Mouse (Mus musculus): Measurements from ENCODE around the gene Btg3. TPM values are rescaled to one million over a fixed set of nuclear protein-coding genes. Genes with fewer than 3 reads are reported as not detected.
A peak's percentile ranks its signal among the peaks of the same experiment; 100 is the strongest.

Gene Btg3
- total RNA-seq, 2 experiments from 2014 or later = 11.0 to 11.8 TPM

DNA sequence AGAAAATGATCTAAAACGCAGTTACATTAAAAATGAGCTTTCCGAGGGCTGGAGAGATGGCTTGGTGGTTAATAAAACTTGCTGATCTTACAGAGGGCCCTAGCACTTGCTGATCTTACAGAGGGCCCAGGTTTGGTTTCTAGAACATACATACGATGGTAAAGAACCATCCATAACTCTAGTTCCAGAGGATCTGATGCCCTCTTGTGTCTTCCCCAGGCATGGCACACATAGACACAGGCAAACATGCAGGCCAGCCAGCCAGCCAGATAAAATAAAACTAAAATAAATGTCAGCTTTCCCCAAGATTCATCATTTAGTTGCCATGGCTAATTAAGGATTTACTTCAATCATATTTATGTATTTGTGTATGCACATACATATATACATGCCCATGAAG, 19.2 kb downstream of the Btg3 start:
- intact Hi-C loops (cut with DNase I) = no loop called here

DNA sequence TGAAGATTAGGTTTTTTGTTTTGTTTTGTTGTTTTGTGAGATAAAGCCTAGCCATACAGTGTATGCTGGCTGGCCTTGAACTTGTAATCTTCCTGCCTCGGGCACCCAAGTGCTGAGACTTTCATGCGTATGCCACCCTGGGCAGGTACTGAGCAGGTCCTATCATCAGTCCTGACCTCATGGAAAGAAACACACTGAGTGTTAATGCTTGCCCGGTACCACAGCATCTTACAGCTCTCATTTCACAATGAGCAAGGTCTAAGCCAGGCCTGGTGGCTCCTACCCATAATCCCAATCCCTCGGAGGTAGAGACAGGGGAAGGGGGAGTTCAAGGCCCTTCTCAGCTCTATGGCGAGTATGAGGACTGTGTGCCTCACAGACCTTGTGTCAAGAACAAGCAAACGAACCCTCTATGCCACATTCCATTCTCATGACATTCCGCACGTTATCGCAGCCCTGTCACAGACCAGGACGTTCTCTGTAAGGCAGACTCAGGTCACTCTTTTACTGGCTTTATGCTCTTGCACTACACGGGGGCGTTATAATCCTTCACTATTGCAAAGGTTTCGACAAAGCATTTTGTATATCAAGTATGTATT, 29.6 kb downstream of the Btg3 start:
- no peak for DNase-seq
- intact Hi-C loops (cut with DNase I) = no loop called here

More for the DNA sequence above, 19.2 kb downstream of the Btg3 start:
- DNase-seq = no peak

- DNase-seq = no peak
- intact Hi-C loops (cut with DNase I) = loop anchor here (1.0 kb wide), 1 partner anchor 149 kb away; no protein-coding TSS in a partner anchor
Observed at GRCm38 (mm10) chr16:78346662-78347327, 30.2 kb downstream of the Btg3 start.

DNA sequence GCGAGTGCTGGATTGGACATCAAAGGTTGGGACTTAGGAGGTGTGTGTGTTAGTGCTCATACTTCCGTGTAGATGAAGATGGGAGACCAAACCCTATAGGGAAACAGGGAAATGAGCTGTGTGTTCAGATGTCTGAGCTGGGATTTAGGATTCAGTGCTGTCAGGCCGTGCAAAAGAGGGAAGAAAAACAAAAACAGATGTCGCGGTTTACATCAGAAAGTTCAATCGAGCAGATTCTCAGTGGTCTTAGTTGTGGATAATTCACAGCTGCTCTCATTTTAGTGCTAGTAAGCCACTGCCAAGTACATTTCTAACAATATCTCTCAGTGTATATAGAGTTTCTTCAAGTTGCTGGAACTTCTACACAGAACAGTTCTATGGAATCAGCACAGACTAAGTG, 33.2 kb downstream of the Btg3 start:
- no peak for DNase-seq
- intact Hi-C loops (cut with DNase I) = no loop called here

DNA sequence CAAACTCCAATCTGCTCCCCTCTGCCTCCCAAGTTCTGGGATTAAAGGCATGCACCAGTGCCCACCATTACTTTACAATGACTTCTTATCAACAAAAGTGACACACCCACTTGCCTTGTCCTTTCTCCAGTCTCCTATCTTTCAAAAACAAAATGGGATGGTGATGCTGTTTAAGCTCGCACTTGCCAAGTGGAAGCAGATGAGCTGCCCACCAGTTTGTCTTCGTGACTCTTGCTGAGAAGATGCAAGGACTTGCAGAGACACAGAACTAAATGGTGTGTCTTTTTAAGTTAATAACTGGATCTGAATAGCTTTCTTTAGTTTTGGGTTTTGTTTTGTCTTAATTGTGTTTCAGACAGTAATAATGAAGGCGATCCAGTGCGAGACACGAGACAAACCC, 34.2 kb downstream of the Btg3 start:
- no peak for DNase-seq
- intact Hi-C loops (cut with DNase I) = no loop called here

DNA sequence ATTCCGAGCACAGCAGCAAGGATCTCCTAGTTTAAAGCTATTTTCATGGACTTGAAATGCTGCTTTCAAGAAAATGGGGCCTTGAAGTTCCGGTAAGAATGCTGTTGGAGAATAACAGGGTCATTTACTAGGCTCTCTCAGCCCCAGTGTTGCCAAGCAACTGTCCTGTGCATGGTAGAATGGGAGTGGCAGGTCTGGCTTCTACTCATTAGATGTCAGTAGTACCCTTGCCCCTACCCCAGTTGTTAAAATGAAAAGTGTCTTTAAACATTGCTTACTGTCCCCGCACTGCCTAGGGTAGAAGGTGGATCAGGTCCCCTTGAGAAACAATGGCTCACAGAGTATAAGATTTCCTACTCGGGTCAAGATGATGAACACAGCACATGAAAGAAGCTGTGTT, 35.6 kb downstream of the Btg3 start:
- intact Hi-C loops (cut with DNase I) = no loop called here

DNA sequence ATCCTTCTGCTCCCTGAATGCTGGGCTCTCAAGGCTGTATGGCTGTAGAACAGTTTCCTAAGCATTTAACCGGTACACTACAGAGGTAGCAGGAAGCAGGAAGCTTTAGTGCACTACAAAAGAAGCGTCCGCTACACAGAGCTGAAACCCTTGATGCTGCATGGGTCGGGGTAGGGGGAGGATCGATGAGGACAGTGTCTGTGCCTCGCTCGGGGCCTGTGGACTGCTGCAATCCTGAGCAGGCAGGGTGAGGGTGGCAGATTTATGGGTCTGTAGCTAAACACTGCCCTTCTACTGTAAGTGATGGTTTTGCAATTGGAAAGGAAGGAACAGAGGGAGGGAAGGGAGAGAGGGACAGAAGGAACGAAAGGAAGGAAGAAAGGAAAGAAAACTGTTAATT, 39.8 kb downstream of the Btg3 start:
- intact Hi-C loops (cut with DNase I) = no loop called here
- no peak for DNase-seq

More for the DNA sequence above, 35.6 kb downstream of the Btg3 start:
- no peak for DNase-seq

GRCm38 (mm10) chr16:78327999-78328398, 49.0 kb downstream of the Btg3 start:
- intact Hi-C loops (cut with DNase I) = no loop called here
- no peak for DNase-seq

- intact Hi-C loops (cut with DNase I) = no loop called here
- DNase-seq = no peak
Observed at GRCm38 (mm10) chr16:78327562-78327961, 49.4 kb downstream of the Btg3 start.

GRCm38 (mm10) chr16:78325972-78326848, 50.8 kb downstream of the Btg3 start:
- intact Hi-C loops (cut with DNase I) = no loop called here

DNA sequence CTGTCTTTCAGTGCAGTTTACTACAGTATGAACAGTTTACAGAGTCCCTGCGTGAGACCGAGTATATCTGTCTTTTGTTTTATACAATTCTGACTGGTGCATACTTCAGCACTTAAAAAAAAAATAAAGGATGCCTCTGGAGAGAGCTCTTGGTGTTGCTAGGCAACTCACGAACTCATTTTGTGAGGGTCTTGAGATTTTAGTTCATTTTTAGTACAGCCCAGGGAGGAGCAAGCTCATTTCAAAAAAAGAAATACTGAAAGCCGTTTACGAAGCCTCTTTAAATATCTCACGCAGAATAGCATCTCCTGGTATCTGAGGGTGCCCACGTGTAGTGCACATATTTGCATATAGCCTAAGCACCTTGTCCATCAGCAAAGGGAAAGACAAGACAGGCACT, 54.9 kb downstream of the Btg3 start:
- intact Hi-C loops (cut with DNase I) = no loop called here
- no peak for DNase-seq

More at GRCm38 (mm10) chr16:78325972-78326848, 50.8 kb downstream of the Btg3 start:
- DNase-seq = no peak

DNA sequence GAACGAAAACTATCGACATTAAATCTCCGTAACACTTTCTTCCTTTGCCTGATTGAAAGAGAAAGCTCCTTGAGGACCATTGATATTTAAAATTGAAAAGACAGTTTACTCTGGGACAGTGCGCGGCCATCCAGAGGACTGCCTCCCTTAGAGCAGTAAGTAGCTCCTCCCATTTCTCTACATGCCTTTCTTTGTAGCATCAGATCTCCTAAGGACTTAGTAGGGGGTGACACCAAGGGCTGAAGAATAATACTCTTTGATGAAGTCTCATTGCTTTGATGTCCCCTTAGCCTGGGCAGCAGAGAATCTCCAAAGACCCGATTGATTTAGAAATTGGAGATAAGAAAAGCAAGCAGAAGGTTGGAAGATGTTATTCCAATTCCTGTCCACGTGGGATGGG, 55.4 kb downstream of the Btg3 start:
- DNase-seq = no peak
- intact Hi-C loops (cut with DNase I) = no loop called here

DNA sequence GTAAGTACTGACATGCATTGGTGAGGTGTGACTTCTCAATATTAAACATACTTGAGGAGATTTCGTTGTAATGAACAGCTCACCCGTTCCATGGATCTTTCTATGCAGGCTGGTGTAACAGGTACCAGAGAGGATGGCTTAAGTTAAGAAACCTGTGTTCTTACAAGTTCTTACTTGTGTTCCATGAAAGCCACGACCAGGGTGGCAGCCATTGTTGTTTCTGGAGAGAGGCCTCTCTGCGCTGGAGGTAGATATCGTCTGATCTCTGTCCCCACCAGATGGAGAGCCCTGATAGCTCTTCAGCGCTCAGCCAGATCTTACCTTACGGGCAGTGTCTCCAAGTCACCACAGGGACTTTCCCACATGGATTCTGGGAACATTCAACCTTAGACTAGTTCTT, 57.3 kb downstream of the Btg3 start:
- DNase-seq = no peak
- intact Hi-C loops (cut with DNase I) = loop anchor here (5.0 kb wide), 1 partner anchor 102 kb away; no protein-coding TSS in a partner anchor

- intact Hi-C loops (cut with DNase I) = loop anchor here (1.0 to 5.0 kb wide), 2 partner anchors 101 to 121 kb away; no protein-coding TSS in a partner anchor
- peak in 1 of 2 experiments; percentile 24 for DNase-seq
Observed at GRCm38 (mm10) chr16:78317960-78318359, 59.0 kb downstream of the Btg3 start.

DNA sequence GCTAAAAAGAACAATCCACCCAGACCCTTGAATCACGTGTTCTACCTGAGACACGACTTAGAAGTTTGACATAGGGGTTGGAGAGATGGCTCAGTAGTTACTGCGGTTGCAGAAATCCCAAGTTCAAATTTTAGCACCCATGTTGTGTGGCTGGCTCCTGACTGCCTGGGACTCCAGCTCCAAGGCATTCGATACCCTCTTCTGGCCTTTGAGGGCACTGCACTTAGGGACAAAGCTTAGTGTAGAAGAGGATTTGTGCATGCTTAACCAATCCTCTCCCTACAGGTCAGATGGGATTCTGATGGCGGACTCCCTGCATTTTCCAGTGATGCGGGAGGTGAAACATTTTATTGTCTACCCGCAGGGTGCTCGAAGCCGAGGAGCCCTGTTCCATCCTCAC, 60.1 kb downstream of the Btg3 start:
- DNase-seq = peak; percentile 50 to 76
- intact Hi-C loops (cut with DNase I) = loop anchor here (1.0 to 5.0 kb wide), 2 partner anchors 100 to 120 kb away; no protein-coding TSS in a partner anchor

GRCm38 (mm10) chr16:78314026-78314425, 63.0 kb downstream of the Btg3 start:
- DNase-seq = no peak
- intact Hi-C loops (cut with DNase I) = no loop called here

DNA sequence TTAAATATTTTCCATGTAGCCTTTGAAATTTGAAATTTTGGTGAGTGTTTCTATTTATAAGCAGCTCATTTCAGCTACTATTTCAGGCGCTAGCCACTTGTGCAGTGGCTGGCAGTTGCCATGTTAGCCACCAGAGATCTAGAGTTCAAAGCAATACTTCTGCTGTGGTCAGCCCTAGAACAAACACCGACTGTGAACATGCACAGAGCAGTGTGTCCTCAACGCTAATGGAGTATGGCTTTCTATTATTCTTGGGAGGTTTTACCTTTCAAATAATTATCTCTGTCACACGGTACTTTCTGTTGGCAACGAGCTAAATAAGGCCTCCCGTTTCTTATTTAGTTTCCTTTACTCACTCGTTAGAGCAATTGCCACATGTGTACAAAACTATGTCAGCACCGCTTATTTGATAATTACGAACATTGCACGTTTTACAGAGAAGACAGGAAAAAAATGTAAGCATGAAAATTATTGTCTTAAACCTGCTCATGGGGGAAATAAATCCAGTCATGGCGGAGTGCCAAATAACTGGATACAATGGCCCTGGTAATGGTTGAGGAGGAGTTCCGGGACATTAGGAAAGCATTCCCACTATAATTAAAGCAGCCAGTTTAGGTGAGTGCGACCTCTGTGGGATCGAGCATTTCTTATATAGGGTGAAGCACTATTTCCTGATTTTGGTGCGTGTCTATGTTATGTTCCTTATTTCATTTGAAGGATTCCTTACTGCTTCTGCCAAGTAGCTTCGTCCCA, 63.7 kb downstream of the Btg3 start:
- intact Hi-C loops (cut with DNase I) = no loop called here
- DNase-seq = no peak

DNA sequence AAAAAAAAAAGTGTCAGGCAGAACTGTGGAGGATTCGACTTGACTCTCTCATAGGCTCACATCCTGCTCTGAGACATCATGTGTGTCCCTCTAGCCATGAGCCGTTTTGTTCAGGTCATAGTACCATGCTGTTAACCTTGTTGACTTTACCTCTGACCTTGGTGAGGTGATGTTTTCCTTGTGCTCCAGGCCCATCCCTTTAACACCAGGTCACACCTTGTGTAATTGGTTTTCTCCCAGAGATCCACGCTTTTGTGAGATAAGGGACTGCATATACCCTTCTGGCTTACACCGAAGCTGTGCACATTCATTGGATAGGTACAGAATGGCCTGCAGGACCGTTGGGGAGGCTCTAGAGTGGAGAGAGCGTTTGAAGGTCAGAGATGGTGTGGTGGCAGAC, 67.7 kb downstream of the Btg3 start:
- intact Hi-C loops (cut with DNase I) = no loop called here
- no peak for DNase-seq

- intact Hi-C loops (cut with DNase I) = no loop called here
- no peak for DNase-seq
Observed at GRCm38 (mm10) chr16:78307476-78308192, 69.4 kb downstream of the Btg3 start.

GRCm38 (mm10) chr16:78306606-78307005, 70.4 kb downstream of the Btg3 start:
- intact Hi-C loops (cut with DNase I) = no loop called here
- DNase-seq = no peak

All from heart, postnatal 14 days (tissue).